Mouse (Mus musculus): ENCODE measurements around the gene Cacnb2. TPM values are rescaled to one million over a fixed set of nuclear protein-coding genes. Genes with fewer than 3 reads are reported as not detected.
"Not testable (repeated sequence)": the region's sequence is repeated elsewhere in the genome, so short reads cannot be mapped to it uniquely, and the experiment has no call there.

Gene Cacnb2
- polyA plus RNA-seq, 1 experiment from 2014 or later: 7.6 TPM

GRCm38 (mm10) chr2:14702973-14703645, 100.2 kb downstream of the Cacnb2 start:
- no peak overlapping the region for H3K4me3 ChIP-seq (ENCODE audit: low read length)
- no peak overlapping the region for H3K27ac ChIP-seq (ENCODE audit: low read depth, low read length)
- no peaks in the 10 kb centered on the region for H3K36me3 ChIP-seq (ENCODE audit: control insufficient read depth, insufficient read depth, low read length)
- H3K9ac ChIP-seq (ENCODE audit: low read depth, low read length): no peak overlapping the region
- H3K9me3 ChIP-seq (ENCODE audit: control insufficient read depth, low read length): no peaks in the 10 kb centered on the region
- ATAC-seq: no peak; the same call in 1 of the 2 replicates
- no peaks in the 10 kb centered on the region for H3K27me3 ChIP-seq (replicated peaks; ENCODE audit: control insufficient read depth, insufficient read depth, low read length)
- 78% methylated on average over 1 of the region's 1 CpGs for WGBS
- no peaks in the 10 kb centered on the region for H3K4me1 ChIP-seq (ENCODE audit: control insufficient read depth, insufficient read depth, low read depth, low read length)
- H3K4me2 ChIP-seq (ENCODE audit: low read length): no peak overlapping the region

DNA sequence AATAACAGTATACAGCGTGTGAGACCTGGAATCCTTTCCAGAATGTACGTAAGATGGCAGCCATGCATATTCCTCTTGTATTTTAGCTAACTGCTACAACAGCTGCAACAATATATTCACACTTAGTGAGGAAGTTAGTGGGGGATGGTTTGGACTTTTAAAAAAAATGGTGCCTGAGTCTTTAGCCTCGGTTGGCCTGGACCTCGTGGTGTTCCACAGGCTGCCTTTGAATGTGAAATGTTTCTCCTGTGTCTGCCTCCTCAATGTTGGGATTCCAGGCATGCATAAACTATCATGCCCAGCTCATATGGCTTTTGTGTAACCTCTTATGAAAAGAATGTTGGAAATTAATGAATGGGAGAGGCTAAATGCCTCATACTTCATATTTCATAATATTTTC, 100.8 kb downstream of the Cacnb2 start:
- Histone ChIP-seq H3K4me2 (ENCODE audit: low read length) (no peak overlapping the region), H3K27ac (ENCODE audit: low read depth, low read length) (no peak overlapping the region), H3K9me3 (ENCODE audit: control insufficient read depth, low read length) (no peaks in the 10 kb centered on the region), H3K36me3 (ENCODE audit: control insufficient read depth, insufficient read depth, low read length) (no peaks in the 10 kb centered on the region), H3K4me1 (ENCODE audit: control insufficient read depth, insufficient read depth, low read depth, low read length) (no peaks in the 10 kb centered on the region), H3K4me3 (ENCODE audit: low read length) (no peak overlapping the region), H3K27me3 (replicated peaks; ENCODE audit: control insufficient read depth, insufficient read depth, low read length) (no peaks in the 10 kb centered on the region), H3K9ac (ENCODE audit: low read depth, low read length) (no peak overlapping the region)
- no peak for ATAC-seq
- 91% methylated on average over 4 of the region's 4 CpGs for WGBS

DNA sequence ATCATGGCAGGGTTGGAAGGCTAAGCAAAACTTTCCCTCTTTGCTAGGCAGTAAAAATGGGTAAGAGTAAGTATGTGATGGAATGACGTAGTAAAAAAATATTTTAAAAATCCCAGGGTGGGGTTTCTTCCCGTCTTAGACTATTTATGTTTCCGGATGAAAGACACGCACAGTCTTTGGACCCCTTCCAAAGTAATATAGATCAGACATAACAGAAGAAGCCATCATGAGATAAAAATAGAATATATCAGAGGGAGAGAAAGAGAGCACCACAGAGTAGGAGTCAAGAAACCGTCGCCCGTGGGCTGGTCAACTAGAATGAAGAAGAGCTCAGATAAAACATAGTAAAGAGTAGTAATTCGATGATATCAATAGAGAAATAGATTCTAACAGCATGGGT, 107.4 kb downstream of the Cacnb2 start:
- Histone ChIP-seq H3K4me3 (ENCODE audit: low read length) (no peak overlapping the region), H3K4me2 (ENCODE audit: low read length) (no peak overlapping the region), H3K9ac (ENCODE audit: low read depth, low read length) (no peak overlapping the region), H3K4me1 (ENCODE audit: control insufficient read depth, insufficient read depth, low read depth, low read length) (no peaks in the 10 kb centered on the region), H3K36me3 (ENCODE audit: control insufficient read depth, insufficient read depth, low read length) (no peaks in the 10 kb centered on the region), H3K27me3 (replicated peaks; ENCODE audit: control insufficient read depth, insufficient read depth, low read length) (no peaks in the 10 kb centered on the region), H3K27ac (ENCODE audit: low read depth, low read length) (no peak overlapping the region), H3K9me3 (ENCODE audit: control insufficient read depth, low read length) (no peaks in the 10 kb centered on the region)
- no peak for ATAC-seq
- WGBS: 91% methylated on average over 8 of the region's 8 CpGs

DNA sequence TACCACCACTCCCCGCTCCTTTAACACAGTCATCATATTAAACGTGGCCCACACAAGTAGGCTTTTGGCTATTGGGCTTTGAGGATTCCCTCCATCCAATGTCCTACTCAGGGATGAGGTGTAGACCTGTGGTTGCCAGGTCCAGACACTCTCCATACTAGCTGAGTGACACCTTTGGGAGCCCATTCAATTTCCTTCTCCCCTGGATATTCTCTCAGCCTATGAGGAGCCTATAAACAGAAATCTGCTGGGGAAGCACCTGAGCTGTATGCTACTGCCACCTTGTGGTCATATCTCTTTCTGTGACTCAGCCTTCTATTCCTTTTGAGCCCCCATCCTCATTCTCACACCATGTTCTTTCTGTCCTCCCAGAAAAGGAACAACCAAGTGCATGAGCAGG, 108.9 kb downstream of the Cacnb2 start:
- Histone ChIP-seq H3K9me3 (ENCODE audit: control insufficient read depth, low read length) (no peaks in the 10 kb centered on the region), H3K4me3 (ENCODE audit: low read length) (no peak overlapping the region), H3K4me2 (ENCODE audit: low read length) (no peak overlapping the region), H3K27me3 (replicated peaks; ENCODE audit: control insufficient read depth, insufficient read depth, low read length) (no peaks in the 10 kb centered on the region), H3K4me1 (ENCODE audit: control insufficient read depth, insufficient read depth, low read depth, low read length) (no peaks in the 10 kb centered on the region), H3K9ac (ENCODE audit: low read depth, low read length) (no peak overlapping the region), H3K36me3 (ENCODE audit: control insufficient read depth, insufficient read depth, low read length) (no peaks in the 10 kb centered on the region), H3K27ac (ENCODE audit: low read depth, low read length) (no peak overlapping the region)
- 0 out of 2 replicates have a peak, but pooled peaks have one; percentile 30 for ATAC-seq
- 88% methylated on average over 2 of the region's 2 CpGs for WGBS

DNA sequence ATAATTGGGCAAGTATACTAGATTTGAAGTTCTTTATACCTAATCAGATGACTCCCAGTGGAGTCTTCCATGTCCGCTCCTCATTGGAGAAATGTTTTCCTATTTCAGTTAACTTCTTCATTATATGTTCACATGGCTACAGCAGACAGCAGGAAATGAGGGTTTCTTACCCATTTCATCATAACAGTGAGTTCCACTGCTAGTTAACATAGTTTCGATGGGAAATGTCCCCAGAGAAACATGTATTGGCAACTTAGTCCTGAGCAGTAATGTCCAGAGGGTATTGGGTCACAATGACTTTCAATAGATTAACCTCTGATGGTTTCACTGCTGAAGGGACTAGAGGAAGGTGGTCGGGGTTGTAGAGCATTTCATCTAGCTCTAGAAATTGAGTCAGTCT, 110.2 kb downstream of the Cacnb2 start:
- Histone ChIP-seq H3K27me3 (replicated peaks; ENCODE audit: control insufficient read depth, insufficient read depth, low read length) (no peaks in the 10 kb centered on the region), H3K4me2 (ENCODE audit: low read length) (no peak overlapping the region), H3K27ac (ENCODE audit: low read depth, low read length) (no peak overlapping the region), H3K36me3 (ENCODE audit: control insufficient read depth, insufficient read depth, low read length) (no peaks in the 10 kb centered on the region), H3K4me1 (ENCODE audit: control insufficient read depth, insufficient read depth, low read depth, low read length) (no peaks in the 10 kb centered on the region), H3K9me3 (ENCODE audit: control insufficient read depth, low read length) (no peaks in the 10 kb centered on the region), H3K9ac (ENCODE audit: low read depth, low read length) (no peak overlapping the region), H3K4me3 (ENCODE audit: low read length) (no peak overlapping the region)
- 96% methylated on average over 3 of the region's 3 CpGs for WGBS
- no peak for ATAC-seq

DNA sequence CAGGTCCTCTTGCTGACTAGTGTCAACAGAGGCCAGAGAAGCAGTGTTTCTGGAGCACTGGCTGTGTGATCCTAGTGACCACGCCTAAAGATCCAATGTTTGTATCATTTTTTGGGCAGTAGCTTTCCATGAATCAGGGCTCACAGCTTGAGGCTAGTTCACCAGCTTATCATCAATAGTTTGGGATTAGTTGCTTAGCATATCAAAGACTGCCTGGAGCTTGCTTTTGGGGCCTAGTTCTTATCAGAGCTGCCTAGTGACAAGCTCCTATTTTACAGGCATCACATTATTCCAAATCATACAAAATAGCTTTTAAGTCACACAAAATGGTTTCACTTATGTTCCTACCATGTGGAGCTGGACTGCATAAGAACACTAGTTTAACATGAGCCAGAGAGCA, 113.8 kb downstream of the Cacnb2 start:
- WGBS: 41% methylated on average over 1 of the region's 1 CpGs

GRCm38 (mm10) chr2:14719119-14719718, 116.3 kb downstream of the Cacnb2 start:
- Histone ChIP-seq H3K27ac (ENCODE audit: low read depth, low read length) (no peak overlapping the region), H3K36me3 (ENCODE audit: control insufficient read depth, insufficient read depth, low read length) (no peaks in the 10 kb centered on the region), H3K4me2 (ENCODE audit: low read length) (no peak overlapping the region), H3K4me1 (ENCODE audit: control insufficient read depth, insufficient read depth, low read depth, low read length) (no peaks in the 10 kb centered on the region), H3K27me3 (replicated peaks; ENCODE audit: control insufficient read depth, insufficient read depth, low read length) (no peaks in the 10 kb centered on the region), H3K9ac (ENCODE audit: low read depth, low read length) (no peak overlapping the region), H3K4me3 (ENCODE audit: low read length) (no peak overlapping the region), H3K9me3 (ENCODE audit: control insufficient read depth, low read length) (no peaks in the 10 kb centered on the region)
- ATAC-seq: no peak
- WGBS: 92% methylated on average over 9 of the region's 9 CpGs

More for the DNA sequence above, 113.8 kb downstream of the Cacnb2 start:
- Histone ChIP-seq H3K4me1 (ENCODE audit: control insufficient read depth, insufficient read depth, low read depth, low read length) (no peaks in the 10 kb centered on the region), H3K4me2 (ENCODE audit: low read length) (no peak overlapping the region), H3K9me3 (ENCODE audit: control insufficient read depth, low read length) (no peaks in the 10 kb centered on the region), H3K36me3 (ENCODE audit: control insufficient read depth, insufficient read depth, low read length) (no peaks in the 10 kb centered on the region), H3K9ac (ENCODE audit: low read depth, low read length) (no peak overlapping the region), H3K27me3 (replicated peaks; ENCODE audit: control insufficient read depth, insufficient read depth, low read length) (no peaks in the 10 kb centered on the region), H3K27ac (ENCODE audit: low read depth, low read length) (no peak overlapping the region), H3K4me3 (ENCODE audit: low read length) (no peak overlapping the region)
- no peak for ATAC-seq

DNA sequence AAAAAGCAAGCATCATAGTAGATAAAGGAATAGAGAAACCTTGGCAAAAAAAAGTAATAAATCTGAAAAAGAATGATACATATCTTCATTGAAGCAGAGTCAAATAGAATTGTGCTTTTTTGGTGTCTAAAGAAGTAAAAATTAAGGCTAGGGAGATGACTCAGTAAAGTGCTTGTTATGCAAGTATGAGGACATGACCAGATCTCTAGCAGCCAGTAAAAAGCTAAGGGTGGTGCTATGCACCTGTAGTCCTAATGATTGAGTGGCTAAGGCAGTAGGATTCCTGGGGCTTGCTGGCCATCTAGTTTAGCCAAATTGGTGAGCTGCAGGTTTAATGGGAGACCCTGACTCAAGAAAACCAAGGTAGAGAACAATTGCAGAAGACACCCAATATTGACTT, 122.5 kb downstream of the Cacnb2 start:
- Histone ChIP-seq H3K9ac (ENCODE audit: low read depth, low read length) (no peak overlapping the region), H3K4me1 (ENCODE audit: control insufficient read depth, insufficient read depth, low read depth, low read length) (no peaks in the 10 kb centered on the region), H3K4me3 (ENCODE audit: low read length) (no peak overlapping the region), H3K27me3 (replicated peaks; ENCODE audit: control insufficient read depth, insufficient read depth, low read length) (no peaks in the 10 kb centered on the region), H3K27ac (ENCODE audit: low read depth, low read length) (no peak overlapping the region), H3K4me2 (ENCODE audit: low read length) (no peak overlapping the region), H3K9me3 (ENCODE audit: control insufficient read depth, low read length) (no peaks in the 10 kb centered on the region), H3K36me3 (ENCODE audit: control insufficient read depth, insufficient read depth, low read length) (no peaks in the 10 kb centered on the region)
- no peak for ATAC-seq

DNA sequence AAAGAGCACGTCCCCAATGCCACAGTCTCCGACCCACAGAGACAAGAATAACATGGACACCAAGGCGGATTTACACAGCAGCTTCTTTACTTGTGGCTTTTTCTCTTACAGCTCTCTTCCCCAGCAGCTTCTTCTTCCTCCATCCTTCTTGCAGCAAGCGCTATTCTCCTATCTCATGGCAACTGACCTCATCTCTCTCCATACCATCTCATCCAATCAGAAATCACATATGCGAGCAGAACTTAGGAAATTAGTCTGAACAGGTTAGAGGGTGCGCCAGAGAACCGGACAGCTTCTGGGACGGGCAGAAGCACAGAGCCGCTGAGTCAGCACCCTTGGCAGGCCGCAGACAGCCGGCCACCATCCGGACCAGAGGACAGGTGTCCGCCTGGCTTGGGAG, 123.7 kb downstream of the Cacnb2 start:
- not testable (repeated sequence) for H3K27me3 ChIP-seq (replicated peaks; ENCODE audit: control insufficient read depth, insufficient read depth, low read length); ATAC-seq; H3K4me1 ChIP-seq (ENCODE audit: control insufficient read depth, insufficient read depth, low read depth, low read length); H3K27ac ChIP-seq (ENCODE audit: low read depth, low read length); H3K4me3 ChIP-seq (ENCODE audit: low read length); H3K9me3 ChIP-seq (ENCODE audit: control insufficient read depth, low read length); H3K9ac ChIP-seq (ENCODE audit: low read depth, low read length); H3K4me2 ChIP-seq (ENCODE audit: low read length); H3K36me3 ChIP-seq (ENCODE audit: control insufficient read depth, insufficient read depth, low read length)
- WGBS: 98% methylated on average over 11 of the region's 13 CpGs

Measured in hindbrain, embryonic 16.5 days (tissue).